Mouse (Mus musculus): Measurements from ENCODE around the gene Zfp787.
"Not testable (repeated sequence)": the region's sequence is repeated elsewhere in the genome, so short reads cannot be mapped to it uniquely, and the experiment has no call there.

The Zfp787 gene

DNA sequence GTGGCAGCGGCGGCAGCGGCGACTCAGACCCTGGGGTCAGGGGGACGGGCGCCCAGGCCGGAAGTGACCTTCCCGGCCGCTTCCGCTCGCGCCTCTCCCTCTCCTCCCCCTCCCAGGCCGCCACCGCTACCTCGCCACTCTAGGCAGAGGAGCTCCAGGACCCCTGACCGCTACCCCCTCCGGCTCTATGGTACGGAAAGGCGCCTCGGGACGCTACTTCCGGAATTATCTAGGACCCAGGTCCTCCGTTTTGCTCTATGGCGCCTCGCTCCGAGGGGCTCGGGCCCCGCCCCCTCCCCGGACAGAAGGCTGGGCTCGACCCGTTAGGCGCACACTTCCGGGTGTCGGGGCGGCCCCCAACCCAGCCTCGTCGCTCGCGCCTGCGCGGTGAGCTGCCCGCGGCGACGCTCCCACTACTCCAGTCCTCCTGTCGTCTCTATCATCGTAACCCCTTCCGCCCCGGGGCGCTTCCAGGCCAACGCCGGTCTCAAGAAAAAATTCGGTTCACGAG is at the start of gene Zfp787:
Gene Zfp787, minus strand, starts transcription at position 97 of the 511 bp plus-strand sequence.
- peak; percentile 96 to 97 for DNase-seq (ENCODE audit: low spot score in 2 of 2)

DNA sequence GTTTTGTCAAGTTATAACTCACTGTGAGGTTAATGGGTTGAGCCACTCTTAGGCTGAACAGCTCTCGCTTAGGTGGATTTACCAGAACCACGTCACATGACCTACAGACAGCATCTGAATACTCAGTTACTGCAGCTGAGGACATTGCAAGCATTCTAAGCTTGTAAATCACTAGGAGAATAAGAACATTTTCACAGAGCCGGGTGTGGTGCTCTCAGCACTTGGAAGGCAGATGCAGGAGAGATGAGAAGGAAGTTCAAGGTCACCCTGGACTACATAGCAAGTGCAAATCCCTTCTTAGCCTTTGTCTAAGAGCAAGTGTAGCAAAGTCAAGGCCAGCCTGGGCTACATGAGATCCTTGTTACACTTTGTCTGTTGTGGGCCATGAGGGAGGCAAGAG is 48.4 kb upstream of the Zfp787 start:
- no peak for DNase-seq (ENCODE audit: low spot score in 2 of 2)

DNA sequence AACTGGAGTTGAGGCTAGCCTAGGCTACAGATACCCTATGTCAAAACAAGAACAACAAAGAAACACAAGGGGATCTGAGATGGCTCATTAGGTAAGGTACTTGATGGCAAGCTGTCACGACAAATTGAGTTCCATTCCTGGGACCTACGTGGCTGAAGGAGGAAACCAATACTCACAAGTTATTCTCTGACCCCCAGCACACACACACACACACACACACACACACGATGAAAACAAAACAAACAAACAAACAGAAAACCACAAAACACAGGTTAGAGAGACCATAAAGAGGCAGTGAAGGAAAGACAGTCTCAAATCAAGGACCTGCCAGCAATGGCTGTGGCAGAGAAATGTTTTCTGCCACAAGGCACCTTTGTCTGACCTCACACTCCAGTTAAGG is 41.0 kb upstream of the Zfp787 start, which contains the start of gene Galp:
Gene Galp, plus strand, starts transcription at position 301 of the 400 bp plus-strand sequence.
- DNase-seq (ENCODE audit: low spot score in 2 of 2), result no peak

- DNase-seq (ENCODE audit: low spot score in 2 of 2), result no peak
Measured at GRCm38 (mm10) chr7:6195777-6196176, 40.0 kb upstream of the Zfp787 start.

- DNase-seq (ENCODE audit: low spot score in 2 of 2), result no peak
Measured at GRCm38 (mm10) chr7:6194129-6194528, 38.3 kb upstream of the Zfp787 start.

- peak; percentile 62 to 81 for DNase-seq (ENCODE audit: low spot score in 2 of 2)
Measured at GRCm38 (mm10) chr7:6191376-6191775, 35.6 kb upstream of the Zfp787 start.

DNA sequence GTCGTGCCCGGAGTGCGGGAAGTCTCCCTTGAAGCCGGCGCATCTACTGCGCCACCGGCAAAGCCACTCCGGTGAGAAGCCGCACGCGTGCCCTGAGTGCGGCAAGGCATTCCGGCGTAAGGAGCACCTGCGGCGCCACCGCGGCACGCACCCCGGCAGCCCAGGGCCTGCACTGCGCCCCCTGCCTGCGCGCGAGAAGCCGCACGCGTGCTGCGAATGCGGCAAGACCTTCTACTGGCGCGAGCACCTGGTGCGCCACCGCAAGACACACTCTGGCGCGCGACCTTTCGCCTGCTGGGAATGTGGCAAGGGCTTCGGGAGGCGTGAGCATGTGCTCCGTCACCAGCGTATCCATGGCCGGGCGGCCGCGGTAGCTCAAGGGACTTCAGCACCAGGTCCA is 33.7 kb upstream of the Zfp787 start:
- DNase-seq (ENCODE audit: low spot score in 2 of 2), result no peak

DNA sequence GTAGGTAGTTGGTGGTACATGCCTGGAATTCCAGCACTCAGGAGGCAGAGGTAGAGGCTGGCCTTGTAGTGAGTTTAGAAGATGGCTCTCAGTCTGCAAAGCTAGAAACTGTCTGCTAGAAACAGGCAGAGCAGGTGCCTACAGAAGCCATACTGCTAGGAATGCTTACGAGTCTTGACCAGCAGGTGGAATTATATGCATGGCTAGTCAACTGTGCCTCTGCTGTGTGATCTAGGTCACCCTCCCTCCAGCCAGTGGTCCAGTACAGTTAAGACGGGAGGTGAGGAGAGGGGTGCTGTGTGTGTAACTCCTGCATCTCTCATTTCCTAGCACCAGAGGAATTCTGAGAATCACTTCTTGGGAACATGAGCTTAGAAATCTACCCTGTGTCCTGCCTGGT is 31.0 kb upstream of the Zfp787 start:
- no peak for DNase-seq (ENCODE audit: low spot score in 2 of 2)

DNA sequence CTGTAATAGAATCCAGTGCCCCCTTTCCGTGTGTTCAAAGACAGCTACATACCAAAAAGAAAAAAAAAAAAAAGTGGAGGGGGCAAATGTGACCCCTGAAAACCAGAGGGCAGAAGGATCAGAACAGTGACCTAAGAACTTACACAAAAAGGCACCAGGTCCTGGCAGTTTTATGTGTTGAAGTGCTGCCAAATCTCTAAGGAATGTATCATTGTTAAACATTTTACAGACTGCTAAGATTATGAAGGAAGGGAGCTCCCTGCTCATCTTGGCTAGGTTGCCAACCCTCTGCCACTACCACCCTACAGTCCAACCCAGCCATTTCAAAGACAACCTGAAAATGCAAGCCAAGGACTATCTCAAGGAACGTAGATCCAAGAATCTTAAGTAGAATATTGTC is 30.4 kb upstream of the Zfp787 start:
- no peak for DNase-seq (ENCODE audit: low spot score in 2 of 2)

DNA sequence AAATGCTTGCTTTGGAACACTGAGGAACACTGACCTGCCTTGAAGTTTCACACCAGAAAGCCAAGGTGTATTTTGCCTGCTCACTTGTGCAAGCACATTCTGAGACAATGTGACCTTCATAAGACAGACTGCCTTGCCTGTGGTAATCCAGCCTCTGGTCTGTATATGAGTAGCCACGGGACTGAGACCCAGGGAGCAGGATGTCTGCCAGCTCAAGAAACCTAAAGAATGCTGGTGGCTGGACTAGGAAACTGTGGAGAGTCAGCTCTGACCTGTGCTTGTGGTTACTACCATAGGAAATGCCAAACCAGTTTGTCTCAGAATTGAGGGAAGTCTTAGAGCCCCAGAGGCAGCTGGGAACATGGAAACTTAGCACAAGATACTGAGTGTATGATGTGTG is 29.6 kb upstream of the Zfp787 start:
- no peak for DNase-seq (ENCODE audit: low spot score in 2 of 2)

DNA sequence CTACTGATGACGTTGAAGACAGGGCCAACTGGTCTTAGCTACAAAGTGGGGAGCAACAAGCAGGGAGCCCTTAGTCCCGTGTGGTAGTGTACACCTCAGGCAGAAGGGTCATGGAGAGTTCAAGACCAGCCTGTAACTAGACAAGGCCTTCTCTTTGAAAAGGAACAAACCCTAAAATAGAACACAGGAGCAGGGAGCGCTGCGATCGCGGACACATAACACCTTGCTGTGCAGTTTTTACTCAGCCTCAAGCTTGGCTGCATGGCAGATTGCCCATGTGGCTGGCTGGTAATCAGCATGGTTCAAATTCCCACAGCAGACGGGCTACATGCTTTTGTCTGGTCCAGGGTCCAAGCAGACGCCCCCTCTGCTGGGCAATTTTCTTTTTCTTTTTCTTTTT is 28.7 kb upstream of the Zfp787 start:
- no peak for DNase-seq (ENCODE audit: low spot score in 2 of 2)

- no peak for DNase-seq (ENCODE audit: low spot score in 2 of 2)
Measured at GRCm38 (mm10) chr7:6183802-6184201, 28.0 kb upstream of the Zfp787 start.

DNA sequence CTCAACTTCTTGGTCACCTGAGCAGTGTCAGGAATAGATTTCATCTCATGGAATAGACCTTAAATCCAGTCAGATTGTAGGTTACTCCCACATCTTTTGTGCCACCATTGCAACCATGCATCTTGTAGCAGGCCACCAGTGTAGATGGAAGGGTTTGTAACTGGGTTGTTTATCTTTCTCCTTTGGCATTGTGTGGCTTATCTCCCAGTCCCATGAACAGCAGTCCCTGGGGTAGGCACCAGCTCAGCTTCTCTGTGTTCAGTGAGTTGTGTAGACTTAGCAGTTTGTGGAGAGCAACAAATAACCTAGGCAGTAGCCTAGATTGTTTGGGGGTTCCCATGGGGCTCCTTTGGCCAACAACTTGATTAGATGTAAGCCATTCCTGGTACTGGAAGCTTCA is 27.1 kb upstream of the Zfp787 start:
- DNase-seq (ENCODE audit: low spot score in 2 of 2), result no peak

DNA sequence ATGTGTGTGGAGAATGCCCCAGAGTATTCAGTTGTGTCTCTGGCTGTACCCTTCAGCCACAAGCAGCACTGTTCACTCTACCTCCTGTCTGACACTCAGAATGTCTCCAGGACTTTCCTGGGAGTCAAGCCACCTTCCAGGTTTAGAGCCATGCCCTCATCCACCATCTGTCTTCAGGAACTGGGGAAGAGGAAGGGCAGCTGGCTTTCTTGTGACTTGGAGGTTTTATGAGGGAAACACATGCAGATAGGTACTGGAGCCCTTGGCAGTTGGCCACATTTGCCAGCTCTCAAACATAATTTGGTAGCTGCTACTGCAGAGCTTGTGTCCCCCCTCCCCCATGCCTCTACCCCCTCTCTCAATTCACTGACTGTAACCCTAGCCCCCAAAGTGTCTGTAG is 23.2 kb upstream of the Zfp787 start:
- DNase-seq (ENCODE audit: low spot score in 2 of 2), result no peak

DNA sequence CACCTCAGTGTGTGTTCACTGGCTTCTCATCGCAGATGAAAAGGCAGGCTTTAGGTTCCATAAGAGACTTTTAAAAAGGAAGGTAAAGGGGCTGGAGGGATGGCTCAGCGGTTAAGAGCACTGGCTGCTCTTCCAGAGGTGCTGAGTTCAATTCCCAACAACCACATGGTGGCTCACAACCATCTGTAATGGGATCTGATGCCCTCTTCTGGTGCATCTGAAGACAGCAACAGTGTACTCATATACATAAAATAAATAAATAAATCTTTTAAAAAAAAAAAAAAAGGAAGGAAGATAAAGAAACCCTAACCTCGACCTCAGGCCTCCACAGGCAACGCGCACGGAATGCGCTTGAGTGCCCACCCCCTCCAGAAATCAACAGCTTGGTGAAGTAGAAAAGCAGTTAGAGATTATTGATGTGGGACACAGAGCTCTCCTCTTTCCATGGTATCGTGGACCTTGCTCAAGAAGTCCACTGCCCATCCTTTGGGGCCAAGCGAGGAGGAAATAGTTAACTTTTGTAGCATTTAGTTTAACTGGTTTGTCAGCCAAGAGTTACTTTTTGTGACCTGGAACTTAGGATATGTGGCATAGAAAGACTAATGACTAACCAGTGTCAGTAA is 18.7 kb upstream of the Zfp787 start:
- not testable (repeated sequence) for DNase-seq (ENCODE audit: low spot score in 2 of 2)

DNA sequence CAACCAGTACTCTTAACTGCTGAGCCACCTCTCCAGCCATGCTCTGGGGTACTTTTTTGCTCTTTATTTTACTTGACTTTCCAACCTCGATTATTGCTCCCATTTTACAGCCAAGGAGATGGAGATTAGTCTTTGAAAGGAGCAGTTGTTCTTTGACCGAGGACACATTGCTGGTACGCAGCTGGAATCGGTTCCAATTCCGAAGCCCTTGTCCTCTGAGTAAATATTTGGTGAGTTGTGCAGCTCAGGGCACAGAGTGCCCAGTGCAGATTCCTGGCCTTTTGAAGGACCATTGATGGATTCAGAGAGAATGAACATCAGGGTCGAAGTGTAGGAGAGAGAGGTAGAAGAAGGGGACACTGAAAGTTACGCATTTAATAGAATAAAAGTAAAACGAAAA is 18.1 kb upstream of the Zfp787 start:
- DNase-seq (ENCODE audit: low spot score in 2 of 2), result no peak

- DNase-seq (ENCODE audit: low spot score in 2 of 2), result peak in 1 of 2 experiments; percentile 34
Measured at GRCm38 (mm10) chr7:6172674-6173244, 17.0 kb upstream of the Zfp787 start.

GRCm38 (mm10) chr7:6172006-6172649 is 16.3 kb upstream of the Zfp787 start, which contains the start of gene Zfp444:
TSS of gene Zfp444 (plus strand) at chr7:6172226.
- peak; percentile 99 to 100 for DNase-seq (ENCODE audit: low spot score in 2 of 2)

GRCm38 (mm10) chr7:6171444-6172005 is 15.7 kb upstream of the Zfp787 start:
- DNase-seq (ENCODE audit: low spot score in 2 of 2), result peak; percentile 63 to 67

- DNase-seq (ENCODE audit: low spot score in 2 of 2), result no peak
Measured at GRCm38 (mm10) chr7:6170871-6171270, 15.1 kb upstream of the Zfp787 start.

DNA sequence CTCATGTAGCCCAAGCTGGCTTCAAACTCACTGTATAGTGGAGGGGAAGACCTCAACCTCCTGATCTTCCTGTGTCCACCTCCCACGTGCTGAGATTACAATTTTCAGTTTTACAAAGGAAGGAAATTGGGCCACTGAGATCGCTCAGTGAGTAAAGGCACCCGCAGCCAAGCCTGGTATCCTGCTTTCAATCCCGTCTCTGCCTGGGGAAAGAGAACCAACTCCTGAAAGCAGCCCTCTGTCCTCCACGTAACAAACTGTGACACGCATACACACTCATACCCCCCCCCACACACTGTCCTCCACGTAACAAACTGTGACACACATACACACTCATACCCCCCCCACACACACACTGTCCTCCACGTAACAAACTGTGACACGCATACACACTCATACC is 14.6 kb upstream of the Zfp787 start:
- no peak for DNase-seq (ENCODE audit: low spot score in 2 of 2)

DNA sequence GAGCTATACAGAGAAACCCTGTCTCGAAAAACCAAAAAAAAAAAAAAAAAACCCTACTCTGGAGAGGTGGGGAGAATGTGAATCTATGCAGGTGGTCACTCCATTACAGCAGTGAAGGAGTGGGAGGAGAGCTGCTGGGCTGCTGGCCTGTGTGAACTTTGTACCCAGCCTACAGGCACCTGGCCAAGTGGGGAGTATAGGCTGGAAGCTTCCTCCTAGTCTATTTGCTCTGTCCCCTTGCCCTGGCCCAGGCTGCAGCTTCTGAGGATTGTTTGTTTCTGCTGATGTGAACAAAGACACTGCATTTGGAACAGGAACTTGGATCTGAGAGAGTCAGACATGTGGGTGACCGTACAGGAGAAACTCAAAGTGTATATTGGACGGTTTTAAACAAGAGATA is 13.6 kb upstream of the Zfp787 start:
- no peak for DNase-seq (ENCODE audit: low spot score in 2 of 2)

GRCm38 (mm10) chr7:6164671-6165070 is 8.9 kb upstream of the Zfp787 start:
- DNase-seq (ENCODE audit: low spot score in 2 of 2), result no peak

Measured in frontal cortex, postnatal 14 days (tissue).